19 mouse cellular contexts compared by ENCODE assay signal in the genomic region with DNA sequence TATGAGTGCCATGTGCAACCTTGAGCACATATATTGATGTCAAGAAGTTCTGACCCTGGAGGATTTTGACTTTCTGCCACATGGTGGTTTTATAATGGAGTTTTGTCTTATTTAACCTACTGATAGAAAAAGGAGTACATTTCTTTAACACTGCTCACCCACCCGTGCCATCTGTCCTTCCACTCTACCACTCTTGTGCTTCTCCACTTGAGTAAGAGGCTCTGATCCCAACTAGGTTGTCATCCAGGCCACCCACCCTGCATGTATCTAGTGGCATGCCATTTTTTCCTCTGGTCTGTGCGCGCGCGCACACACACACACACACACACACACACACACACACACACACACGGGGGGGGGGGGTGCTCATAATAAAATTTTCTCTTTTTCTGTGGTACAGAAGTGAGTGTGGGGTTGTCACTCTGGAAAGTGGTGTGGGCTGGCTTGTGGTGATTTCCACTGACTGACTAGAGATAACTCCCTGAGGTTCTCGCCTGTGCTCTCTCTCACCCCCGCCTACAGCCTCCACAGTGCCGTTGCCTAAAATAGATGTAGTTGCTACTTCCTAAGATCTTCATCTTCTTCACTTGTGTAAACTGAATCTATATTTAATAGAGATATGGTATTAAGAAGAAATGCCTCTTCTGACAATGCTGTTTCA. TPM values are rescaled to one million over a fixed set of nuclear protein-coding genes. Genes with fewer than 3 reads are reported as not detected.
"Had no signal": no experiment of that assay in that cellular context is flagged by ENCODE, and none has a peak within 500 bp of the region (broad histone marks: within the 10 kb centered on the region; RNA-seq: fewer than 3 reads in every experiment).

No protein-coding gene starts in this region.

- H3K4me1 ChIP-seq: limb, embryonic 12.5 days; liver, embryonic 13.5 days; lung, embryonic 15.5 days; midbrain, embryonic 13.5 days; neural tube, embryonic 15.5 days had no signal

- H3K9me3 ChIP-seq: limb, embryonic 12.5 days; liver, embryonic 13.5 days; lung, embryonic 15.5 days; midbrain, embryonic 13.5 days; neural tube, embryonic 15.5 days had no signal

- DNase-seq: kidney, adult 18-20 months; kidney, postnatal 14 days; liver; liver, embryonic 13.5 days; liver, postnatal 0 days; lung, postnatal 14 days; right cerebral cortex, postnatal 4 days; spleen, adult 18-20 months; thymus, adult 2 months; thymus, postnatal 25 days had no signal

- H3K27ac ChIP-seq: limb, embryonic 12.5 days; liver, embryonic 13.5 days; lung, embryonic 15.5 days; midbrain, embryonic 13.5 days; neural tube, embryonic 15.5 days had no signal

- H3K4me2 ChIP-seq: limb, embryonic 12.5 days; liver, embryonic 13.5 days; lung, embryonic 15.5 days; midbrain, embryonic 13.5 days; neural tube, embryonic 15.5 days had no signal

- H3K4me3 ChIP-seq: limb, embryonic 12.5 days; liver, embryonic 13.5 days; lung, embryonic 15.5 days; midbrain, embryonic 13.5 days; neural tube, embryonic 15.5 days had no signal

- H3K27me3 ChIP-seq: limb, embryonic 12.5 days; liver, embryonic 13.5 days; lung, embryonic 15.5 days; midbrain, embryonic 13.5 days; neural tube, embryonic 15.5 days had no signal

- H3K9ac ChIP-seq: limb, embryonic 12.5 days; liver, embryonic 13.5 days; liver, postnatal 0 days; lung, embryonic 15.5 days; midbrain, embryonic 13.5 days; neural tube, embryonic 15.5 days had no signal

- H3K36me3 ChIP-seq: limb, embryonic 12.5 days; liver, embryonic 13.5 days; lung, embryonic 15.5 days; midbrain, embryonic 13.5 days; neural tube, embryonic 15.5 days had no signal

- ATAC-seq: liver, postnatal 0 days; midbrain, embryonic 13.5 days had no signal

RNA-seq across cellular contexts. Expression of gene Samd3, which starts 26.7 kb away (rescaled TPM):
- total RNA-seq: layer of hippocampus, adult 8-10 months; layer of hippocampus, postnatal 25 days had no signal
- polyA plus RNA-seq: kidney, embryonic 14.5 days; limb, embryonic 12.5 days; liver, embryonic 13.5 days; neural tube, embryonic 15.5 days; stomach, embryonic 14.5 days; testis, adult 2 months had no signal
